ENCODE assay signal across 31 mouse cellular contexts in the genomic region with DNA sequence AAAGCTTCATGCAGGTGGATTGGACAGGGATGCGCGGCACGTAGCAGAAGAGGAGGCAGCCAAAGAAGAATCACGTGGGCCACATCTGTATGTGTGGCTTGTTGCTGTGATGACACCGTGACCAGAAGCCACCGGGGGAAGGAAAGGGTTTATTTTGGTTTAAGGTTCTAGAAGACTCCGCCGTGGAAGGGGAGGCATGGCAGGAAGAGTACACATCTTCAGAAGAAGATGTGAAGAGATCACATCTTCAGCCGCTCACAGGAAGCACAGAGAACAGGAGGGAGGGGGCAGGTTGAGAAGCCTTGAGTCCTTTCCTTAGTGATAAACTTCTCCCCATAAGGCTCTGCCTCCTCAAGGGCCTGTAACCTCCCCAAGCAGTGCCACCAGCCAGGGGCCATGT. TPM values are rescaled to one million over a fixed set of nuclear protein-coding genes. Genes with fewer than 3 reads are reported as not detected.
DNase-seq lines count a peak whose midpoint lies in the region; ATAC-seq and TF ChIP-seq lines count a peak whose summit lies in the region.
"Had no signal": no experiment of that assay in that cellular context is flagged by ENCODE, and none has a peak within 500 bp of the region (broad histone marks: within the 10 kb centered on the region; RNA-seq: fewer than 3 reads in every experiment).

No protein-coding gene starts in this region.

- no peak for TF ChIP-seq CTCF in gastrocnemius, adult 2 months (IDR thresholded peaks at IDR 0.05)

- no peak overlapping the region for H3K4me3 ChIP-seq in gastrocnemius, adult 2 months
- H3K4me3 ChIP-seq in hindbrain, embryonic 13.5 days, result no peak overlapping the region
- H3K4me3 ChIP-seq: embryonic facial prominence, embryonic 12.5 days; heart, adult 2 months; heart, embryonic 12.5 days; kidney, embryonic 15.5 days; left cerebral cortex, adult 2 months; limb, embryonic 12.5 days; liver, embryonic 15.5 days; lung, embryonic 15.5 days had no signal

- intact Hi-C loops in gastrocnemius, adult 2 months (cut with DNase I), result no loop called here

- no peak overlapping the region for H3K4me2 ChIP-seq in hindbrain, embryonic 13.5 days
- H3K4me2 ChIP-seq: embryonic facial prominence, embryonic 12.5 days; heart, embryonic 12.5 days; hindbrain, embryonic 14.5 days; kidney, embryonic 15.5 days; limb, embryonic 12.5 days; liver, embryonic 15.5 days; lung, embryonic 15.5 days; midbrain, embryonic 11.5 days had no signal

- no peaks in the 10 kb centered on the region for H3K9me3 ChIP-seq in hindbrain, embryonic 13.5 days
- H3K9me3 ChIP-seq: embryonic facial prominence, embryonic 12.5 days; heart, embryonic 12.5 days; kidney, embryonic 15.5 days; limb, embryonic 12.5 days; liver, embryonic 15.5 days; lung, embryonic 15.5 days had no signal

- ATAC-seq in activated CD4-positive, CD25-positive, alpha-beta regulatory T cell, adult 4 months, result peak; percentile 56
- no peak for ATAC-seq in hindbrain, embryonic 13.5 days (ENCODE audit: low FRiP score)
- ATAC-seq: forebrain, embryonic 14.5 days had no signal

- no peak overlapping the region for H3K9ac ChIP-seq in hindbrain, embryonic 13.5 days
- H3K9ac ChIP-seq: embryonic facial prominence, embryonic 12.5 days; heart, embryonic 12.5 days; hindbrain, embryonic 14.5 days; kidney, embryonic 15.5 days; limb, embryonic 12.5 days; liver, embryonic 15.5 days; lung, embryonic 15.5 days had no signal

- no peaks in the 10 kb centered on the region for H3K36me3 ChIP-seq in hindbrain, embryonic 13.5 days
- H3K36me3 ChIP-seq: embryonic facial prominence, embryonic 12.5 days; heart, embryonic 12.5 days; kidney, embryonic 15.5 days; limb, embryonic 12.5 days; lung, embryonic 15.5 days had no signal

- 0 out of 2 replicates have a peak overlapping the region, but pooled peaks have one; percentile 16 for H3K27ac ChIP-seq in gastrocnemius, adult 2 months
- H3K27ac ChIP-seq in hindbrain, embryonic 13.5 days, result no peak overlapping the region
- H3K27ac ChIP-seq: embryonic facial prominence, embryonic 12.5 days; heart, adult 2 months; hindbrain, embryonic 14.5 days; left cerebral cortex, adult 2 months; limb, embryonic 12.5 days; liver, embryonic 15.5 days had no signal

- H3K27me3 ChIP-seq in hindbrain, embryonic 13.5 days, result no peaks in the 10 kb centered on the region
- H3K27me3 ChIP-seq: embryonic facial prominence, embryonic 12.5 days; heart, embryonic 12.5 days; kidney, embryonic 15.5 days; limb, embryonic 12.5 days; liver, embryonic 15.5 days; lung, embryonic 15.5 days had no signal

- WGBS in hindbrain, embryonic 13.5 days, result 95% methylated on average over 9 of the region's 9 CpGs

- H3K4me1 ChIP-seq in hindbrain, embryonic 13.5 days (replicated peaks), result peaks cover 24% of the 10 kb centered on the region

- no peak for DNase-seq in gastrocnemius, adult 2 months
- DNase-seq in gastrocnemius, postnatal 4 days (ENCODE audit: low spot score in 2 of 2), result no peak
- DNase-seq in CD4-positive helper T cell, adult 2 months (ENCODE audit: low read depth, low spot score), result peak; percentile 86
- DNase-seq in thymus, postnatal 25 days, result peak; percentile 28
- no peak for DNase-seq in lung, postnatal 10 days
- DNase-seq in adrenal gland, adult 18-20 months (ENCODE audit: low spot score in 2 of 2), result no peak
- DNase-seq: adrenal gland, postnatal 10 days; cerebellum, adult 11 months; cerebellum, adult 9-10 months; cerebellum, postnatal 36 days; embryo, embryonic 11 days; gastrocnemius, postnatal 25 days; heart, adult 2 months; heart, postnatal 4 days; kidney, adult 18-20 months; kidney, postnatal 25 days; lung, postnatal 36 days; retina, postnatal 1 day; right cerebral cortex, postnatal 14 days had no signal

RNA-seq across cellular contexts. Expression of gene Hnrnpl, which starts 8.3 kb away (rescaled TPM):
- total RNA-seq in gastrocnemius, adult 2 months (2021), result 100 to 1,000 TPM; 131 to 143 TPM
- 100 to 1,000 TPM; 369 to 382 TPM for total RNA-seq in gastrocnemius, postnatal 4 days (2021)
- polyA plus RNA-seq in activated CD4-positive, CD25-positive, alpha-beta regulatory T cell, adult 4 months (2017; shearing (Covaris generic)), result 100 to 1,000 TPM; 153 to 344 TPM
- total RNA-seq in adrenal gland, adult 18-20 months (2021), result 100 to 1,000 TPM; 327 to 346 TPM
- polyA plus RNA-seq in hindbrain, embryonic 13.5 days (2015; fragmentation: Nextera tagmentation; extraction: Ambion mirVana), result 200 and 202 TPM in 2 replicates

RNA-seq across cellular contexts. Expression of gene Rinl, which starts 11.2 kb away (rescaled TPM):
- under 1 TPM; 0.71 to 0.89 TPM for total RNA-seq in gastrocnemius, adult 2 months (2021)
- total RNA-seq in gastrocnemius, postnatal 4 days (2021), result 1 to 10 TPM; 1.7 to 1.8 TPM
- 100 to 1,000 TPM; 199 to 272 TPM for polyA plus RNA-seq in activated CD4-positive, CD25-positive, alpha-beta regulatory T cell, adult 4 months (2017; shearing (Covaris generic))
- total RNA-seq in adrenal gland, adult 18-20 months (2021), result 1 to 10 TPM; 2.6 to 3.2 TPM
- polyA plus RNA-seq in hindbrain, embryonic 13.5 days (2015; fragmentation: Nextera tagmentation; extraction: Ambion mirVana), result 2.7 and 2.8 TPM in 2 replicates

RNA-seq across cellular contexts. Expression of gene Ech1, which starts 25.0 kb away (rescaled TPM):
- total RNA-seq in gastrocnemius, adult 2 months (2021), result 100 to 1,000 TPM; 173 to 338 TPM
- total RNA-seq in gastrocnemius, postnatal 4 days (2021), result 100 to 1,000 TPM; 211 to 220 TPM
- polyA plus RNA-seq in activated CD4-positive, CD25-positive, alpha-beta regulatory T cell, adult 4 months (2017; shearing (Covaris generic)), result 100 to 1,000 TPM; 192 to 199 TPM
- total RNA-seq in adrenal gland, adult 18-20 months (2021), result 100 to 1,000 TPM; 474 to 780 TPM
- polyA plus RNA-seq in hindbrain, embryonic 13.5 days (2015; fragmentation: Nextera tagmentation; extraction: Ambion mirVana), result 81.8 and 87.5 TPM in 2 replicates

RNA-seq across cellular contexts. Expression of gene Nfkbib, which starts 32.7 kb away (rescaled TPM):
- 10 to 100 TPM; 27.1 to 31.3 TPM for total RNA-seq in gastrocnemius, adult 2 months (2021)
- total RNA-seq in gastrocnemius, postnatal 4 days (2021), result 10 to 100 TPM; 17.3 to 20.0 TPM
- 10 to 100 TPM; 56.4 to 78.9 TPM for polyA plus RNA-seq in activated CD4-positive, CD25-positive, alpha-beta regulatory T cell, adult 4 months (2017; shearing (Covaris generic))
- total RNA-seq in adrenal gland, adult 18-20 months (2021), result 10 to 100 TPM; 44.0 to 55.4 TPM
- polyA plus RNA-seq in hindbrain, embryonic 13.5 days (2015; fragmentation: Nextera tagmentation; extraction: Ambion mirVana), result 58.6 and 59.5 TPM in 2 replicates

RNA-seq across cellular contexts. Expression of gene Sirt2, which starts 33.5 kb away (rescaled TPM):
- total RNA-seq in gastrocnemius, adult 2 months (2021), result 10 to 100 TPM; 91.0 to 92.5 TPM
- 10 to 100 TPM; 82.3 to 83.2 TPM for total RNA-seq in gastrocnemius, postnatal 4 days (2021)
- 100 to 1,000 TPM in 1 of 2 experiments, 10 to 100 TPM in 1; 82.3 to 103 TPM for polyA plus RNA-seq in activated CD4-positive, CD25-positive, alpha-beta regulatory T cell, adult 4 months (2017; shearing (Covaris generic))
- 10 to 100 TPM; 78.1 to 86.7 TPM for total RNA-seq in adrenal gland, adult 18-20 months (2021)
- 105 and 111 TPM in 2 replicates for polyA plus RNA-seq in hindbrain, embryonic 13.5 days (2015; fragmentation: Nextera tagmentation; extraction: Ambion mirVana)

Comparison
In these comparisons a context has a peak if more than half of its experiments do, and no peak if none do; other contexts are left out.
1. DNase-seq: peak in CD4-positive helper T cell, adult 2 months (single experiment) and thymus, postnatal 25 days (single experiment); none in gastrocnemius, adult 2 months (single experiment), gastrocnemius, postnatal 4 days (0 of 2), lung, postnatal 10 days (single experiment) and adrenal gland, adult 18-20 months (0 of 2).